Mouse (Mus musculus): ENCODE results near the gene Ngp.
"Not testable (repeated sequence)": the region's sequence is repeated elsewhere in the genome, so short reads cannot be mapped to it uniquely, and the experiment has no call there.

Gene Ngp

DNA sequence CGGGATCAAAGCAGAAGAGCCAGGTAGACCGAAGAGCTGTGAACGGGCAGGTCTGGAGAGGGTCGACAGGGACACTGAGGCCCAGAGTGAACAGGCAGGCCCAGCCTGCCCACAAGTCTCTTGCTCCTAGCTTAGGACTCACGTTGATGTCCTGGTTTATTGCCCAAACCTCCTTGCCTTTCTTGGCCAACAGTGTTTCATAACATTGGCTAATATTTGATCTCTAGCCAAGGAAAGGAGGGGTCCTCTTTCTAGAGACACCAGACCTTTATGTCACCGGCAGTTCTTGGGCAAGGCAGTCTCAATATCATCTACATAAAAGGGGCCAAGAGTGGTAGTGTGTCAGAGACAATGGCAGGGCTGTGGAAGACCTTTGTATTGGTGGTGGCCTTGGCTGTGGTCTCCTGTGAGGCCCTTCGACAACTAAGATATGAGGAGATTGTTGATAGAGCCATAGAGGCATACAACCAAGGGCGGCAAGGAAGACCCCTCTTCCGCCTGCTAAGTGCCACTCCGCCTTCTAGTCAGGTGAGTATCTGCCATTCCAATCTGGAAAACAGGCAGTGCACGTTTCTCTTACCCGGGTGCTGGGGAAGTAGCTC lies at the start of gene Ngp:
Gene Ngp, plus strand, starts transcription at position 237 of the 602 bp plus-strand sequence.
- no peak for DNase-seq

DNA sequence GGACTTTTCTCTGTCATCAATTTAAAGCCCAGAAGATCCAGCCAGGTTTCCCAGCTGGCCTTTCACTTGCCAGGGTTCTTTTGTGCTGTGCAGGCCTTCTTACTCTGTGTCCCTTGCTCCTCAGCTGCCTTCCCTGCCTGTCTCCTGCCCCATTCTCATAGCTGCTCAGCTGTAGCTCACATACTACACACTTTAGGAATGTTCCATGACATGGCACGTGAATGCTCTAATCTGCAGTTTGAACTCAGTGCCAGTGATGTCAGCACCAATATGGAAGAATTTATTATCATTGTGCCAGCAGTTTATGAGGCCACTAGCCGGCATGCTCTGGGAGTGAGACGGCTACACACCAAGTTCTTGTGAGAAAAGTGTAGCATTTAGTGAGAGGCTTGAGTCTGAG lies 49.7 kb upstream of the Ngp start:
- DNase-seq: no peak

DNA sequence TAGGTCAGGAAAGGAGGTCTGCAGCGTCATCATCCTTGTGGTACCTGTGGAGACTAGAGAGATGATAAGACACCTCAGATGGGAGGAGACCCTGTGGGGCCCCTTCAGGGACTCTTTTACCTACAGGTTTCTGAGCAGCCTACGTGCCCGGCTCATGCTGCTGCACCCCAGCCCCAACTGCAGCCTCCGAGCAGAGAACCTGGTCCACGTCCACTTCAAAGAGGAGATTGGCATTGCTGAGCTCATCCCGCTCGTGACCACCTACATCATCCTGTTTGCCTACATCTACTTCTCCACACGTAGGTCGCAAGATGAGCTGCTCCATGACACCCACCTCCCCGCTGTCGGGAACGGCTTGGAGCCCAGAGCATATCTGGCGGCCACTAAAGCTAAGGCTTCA lies 45.7 kb upstream of the Ngp start:
- DNase-seq: no peak

DNA sequence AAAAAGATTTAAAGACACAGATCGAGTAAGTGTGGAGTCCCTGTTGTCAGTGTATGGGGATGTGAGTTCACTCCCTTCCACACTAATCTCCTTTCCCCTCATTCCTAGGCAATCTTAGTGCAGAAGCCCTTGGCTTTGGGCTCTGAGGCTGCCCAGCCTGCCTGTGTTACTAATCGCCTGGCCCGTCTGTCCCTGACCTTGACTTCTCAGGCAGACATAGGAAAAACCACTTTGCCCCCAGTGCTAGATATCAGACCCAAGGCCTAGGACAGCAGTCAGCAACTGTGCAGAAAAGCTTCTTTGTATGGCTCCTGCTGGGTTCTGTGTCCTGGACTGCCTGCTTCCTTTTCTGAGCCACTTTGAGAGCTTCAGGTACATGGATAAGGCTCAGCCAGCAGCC lies 43.9 kb upstream of the Ngp start:
- DNase-seq: no peak

DNA sequence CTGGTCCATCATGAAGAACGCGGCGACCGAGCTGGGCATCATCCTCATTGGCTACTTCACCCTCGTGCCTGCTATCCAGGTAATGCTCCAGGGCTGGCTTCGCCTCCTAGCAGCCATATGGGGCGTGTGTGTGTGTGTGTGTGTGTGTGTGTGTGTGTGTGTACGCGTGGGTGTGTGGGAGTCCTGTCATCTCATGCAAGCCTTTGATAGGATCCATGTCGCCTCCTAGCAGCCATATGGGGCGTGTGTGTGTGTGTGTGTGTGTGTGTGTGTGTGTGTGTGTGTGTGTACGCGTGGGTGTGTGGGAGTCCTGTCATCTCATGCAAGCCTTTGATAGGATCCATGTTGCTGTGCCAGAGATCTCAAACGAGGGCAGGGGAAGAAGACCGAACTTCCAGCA lies 41.9 kb upstream of the Ngp start:
- not testable (repeated sequence) for DNase-seq

DNA sequence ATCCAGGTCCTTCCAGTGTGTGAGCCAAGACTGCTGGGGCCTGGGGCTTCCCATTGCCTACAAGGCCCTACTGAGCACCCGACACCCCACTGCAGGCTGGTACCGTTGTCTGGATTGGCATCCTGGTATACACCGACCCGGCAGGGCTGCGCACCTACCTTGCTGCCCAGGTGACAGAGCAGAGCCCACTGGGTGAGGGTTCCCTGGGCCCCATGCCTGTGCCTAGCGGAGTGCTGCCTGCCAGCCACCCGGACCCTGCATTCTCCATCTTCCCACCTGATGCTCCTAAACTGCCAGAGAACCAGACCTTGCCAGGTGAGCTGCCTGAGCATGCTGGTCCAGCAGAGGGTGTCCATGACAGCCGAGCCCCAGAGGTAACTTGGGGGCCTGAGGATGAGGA lies 40.2 kb upstream of the Ngp start:
- DNase-seq: no peak

DNA sequence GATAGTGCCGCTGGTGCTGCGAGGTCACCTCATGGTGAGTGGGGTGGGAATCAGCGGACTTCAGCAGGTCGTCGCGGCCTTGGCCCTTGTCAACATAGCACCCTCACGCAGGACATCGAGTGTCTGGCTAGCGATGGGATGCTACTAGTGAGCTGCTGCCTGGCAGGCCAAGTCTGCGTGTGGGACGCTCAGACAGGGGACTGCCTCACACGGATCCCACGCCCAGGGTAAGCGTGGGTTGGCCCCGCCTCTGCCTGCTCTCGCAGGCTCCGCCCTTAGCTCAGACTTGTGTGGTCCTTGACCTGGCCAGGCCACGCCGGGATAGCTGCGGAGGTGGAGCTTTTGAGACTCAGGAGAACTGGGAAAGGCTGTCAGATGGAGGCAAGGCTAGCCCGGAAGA lies 38.9 kb upstream of the Ngp start:
- no peak for DNase-seq

DNA sequence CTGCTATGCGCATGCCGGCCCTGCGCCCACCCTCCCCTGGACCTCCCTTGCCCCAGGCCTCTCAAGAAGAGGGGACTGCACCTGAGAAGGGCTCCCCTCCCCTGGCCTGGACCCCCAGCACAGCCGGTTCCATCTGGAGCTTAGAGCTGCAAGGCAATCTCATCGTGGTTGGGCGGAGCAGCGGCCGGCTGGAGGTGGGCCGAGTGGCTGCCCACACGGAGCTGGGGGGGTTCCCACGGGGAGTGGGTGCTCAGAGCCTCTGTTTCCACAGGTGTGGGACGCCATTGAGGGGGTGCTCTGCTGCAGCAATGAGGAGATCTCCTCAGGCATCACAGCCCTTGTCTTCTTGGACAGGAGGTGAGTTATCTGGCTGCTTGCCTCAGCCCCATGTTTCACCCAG lies 38.3 kb upstream of the Ngp start:
- DNase-seq: no peak

DNA sequence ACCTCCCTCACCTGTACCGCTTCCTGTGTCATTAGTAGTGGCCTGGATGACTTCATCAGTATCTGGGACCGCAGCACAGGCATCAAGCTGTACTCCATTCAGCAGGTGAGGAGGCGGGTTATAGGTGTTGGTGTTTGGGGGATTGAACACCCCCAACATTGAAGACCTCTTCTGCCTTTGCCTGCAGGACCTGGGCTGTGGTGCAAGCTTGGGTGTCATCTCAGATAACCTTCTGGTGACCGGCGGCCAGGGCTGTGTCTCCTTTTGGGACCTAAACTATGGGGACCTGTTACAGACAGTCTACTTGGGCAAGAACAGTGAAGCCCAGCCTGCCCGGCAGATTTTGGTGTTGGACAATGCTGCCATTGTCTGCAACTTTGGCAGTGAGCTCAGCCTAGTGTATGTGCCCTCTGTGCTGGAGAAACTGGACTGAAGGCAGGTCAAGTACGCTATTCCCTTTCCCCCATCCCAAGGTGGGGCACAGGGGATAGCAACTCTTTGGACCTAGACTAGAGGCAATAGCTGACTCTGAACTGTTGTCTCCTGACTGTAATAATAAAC lies 35.1 kb upstream of the Ngp start:
- DNase-seq: no peak

DNA sequence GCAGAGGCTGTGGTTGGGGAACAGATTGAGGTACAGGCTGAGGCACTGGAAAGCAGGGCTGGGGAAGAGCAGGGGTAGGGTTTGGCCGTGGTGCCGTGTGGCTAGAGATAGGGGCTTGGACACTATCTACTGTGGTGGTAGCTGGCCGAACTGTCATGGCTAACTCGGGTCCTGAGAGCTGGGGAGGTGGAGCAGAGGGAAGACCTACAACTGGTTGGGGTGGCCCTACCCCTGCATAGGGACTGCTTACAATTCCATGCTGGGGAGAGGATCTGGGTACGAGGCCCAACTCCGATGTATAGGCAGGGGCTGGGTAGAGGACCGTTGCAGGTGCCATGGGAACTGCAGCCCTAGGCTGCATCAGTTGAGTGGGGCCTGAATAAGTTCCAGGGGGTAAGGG lies 31.5 kb upstream of the Ngp start:
- DNase-seq: no peak

DNA sequence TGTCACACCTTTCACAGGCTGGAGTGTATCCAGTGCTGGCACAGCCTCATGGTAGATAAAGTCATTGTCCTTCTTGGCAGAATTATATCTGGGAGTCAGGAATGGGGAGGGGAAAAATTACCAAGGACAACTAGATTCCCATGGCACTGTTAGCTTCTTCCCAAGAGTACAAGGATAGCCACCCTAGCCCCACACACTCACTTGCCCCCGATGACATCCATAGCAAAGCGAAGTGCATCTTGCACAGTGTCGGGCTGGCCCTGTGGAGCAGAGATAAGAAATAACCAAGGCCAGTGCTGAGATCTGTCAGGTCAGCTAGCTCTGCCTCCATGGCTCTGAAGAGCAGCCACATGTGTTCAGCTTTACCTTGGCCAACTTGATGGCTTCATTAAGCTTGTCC lies 28.7 kb upstream of the Ngp start:
- no peak for DNase-seq

DNA sequence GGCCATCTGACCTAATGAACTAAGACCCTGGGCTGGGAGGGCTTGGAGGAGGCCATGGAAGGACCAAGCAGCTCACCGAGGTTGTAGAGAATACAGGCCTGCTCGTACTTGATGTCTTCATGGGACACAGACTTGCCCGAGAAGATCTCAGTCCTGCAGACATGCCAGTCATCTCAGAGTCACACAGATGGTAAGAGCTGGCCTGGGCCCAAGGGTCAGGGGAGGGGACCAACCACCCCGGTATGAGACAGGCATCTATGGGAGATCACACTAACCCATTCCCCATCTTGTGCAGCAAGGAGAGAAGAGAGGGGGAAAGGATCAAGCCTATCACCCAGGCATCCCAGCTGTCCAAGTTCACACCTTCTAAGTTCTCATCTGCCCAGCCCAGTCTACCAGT lies 26.3 kb upstream of the Ngp start:
- DNase-seq: no peak

DNA sequence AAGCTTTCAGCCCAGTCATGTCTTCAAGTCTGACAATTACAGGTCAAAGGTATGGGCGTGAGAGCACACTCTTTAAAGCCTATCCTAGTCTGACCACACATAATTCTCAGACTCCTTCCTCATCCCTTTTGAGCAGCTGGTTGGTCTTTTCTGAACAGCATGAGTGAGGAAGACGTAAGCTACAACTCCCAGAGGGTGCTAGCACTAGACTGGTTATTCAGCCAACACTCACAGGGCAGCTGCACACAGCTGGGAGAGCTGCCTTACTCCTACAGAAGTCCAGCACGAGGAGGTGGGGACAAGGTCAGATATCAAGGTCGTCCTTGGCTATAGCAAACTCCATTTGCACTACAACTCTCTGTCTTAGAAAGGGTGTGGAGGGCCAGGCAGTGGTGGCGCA lies 18.9 kb upstream of the Ngp start:
- peak; percentile 40 for DNase-seq

DNA sequence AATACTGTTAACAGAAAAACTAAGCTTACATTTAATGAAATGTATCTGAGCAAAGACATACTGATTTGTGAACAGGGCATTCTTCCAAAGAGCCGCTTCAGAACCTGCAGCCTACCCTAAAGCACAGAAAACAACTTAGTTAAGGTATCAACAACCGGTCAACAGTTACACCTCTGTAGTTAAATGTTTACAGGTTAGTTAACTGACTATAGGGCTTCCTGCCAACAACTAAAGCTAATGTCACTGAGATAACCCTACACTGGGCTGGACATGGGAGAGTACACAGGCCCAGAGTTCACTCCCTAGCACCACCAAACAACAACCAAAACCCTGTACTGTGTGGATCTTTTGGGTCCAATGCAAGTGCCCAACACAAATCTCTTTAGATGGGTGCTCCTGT lies 16.8 kb upstream of the Ngp start:
- no peak for DNase-seq

DNA sequence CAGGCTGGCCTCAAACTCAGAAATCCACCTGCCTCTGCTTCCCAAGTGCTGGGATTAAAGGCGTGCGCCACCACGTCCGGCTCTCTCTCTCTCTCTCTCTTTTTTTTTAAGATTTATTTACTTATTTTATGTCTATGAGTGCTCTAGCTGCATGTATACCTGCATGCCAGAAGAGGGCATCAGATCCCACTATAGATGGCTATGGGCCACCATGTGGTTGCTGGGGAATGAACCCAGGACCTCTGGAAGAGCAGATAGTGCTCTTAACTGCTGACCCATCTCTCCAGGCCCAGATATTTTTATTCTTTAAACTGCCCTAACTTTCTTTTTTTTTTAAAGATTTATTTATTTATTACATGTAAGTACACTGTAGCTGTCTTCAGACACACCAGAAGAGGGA lies 16.3 kb upstream of the Ngp start:
- not testable (repeated sequence) for DNase-seq

DNA sequence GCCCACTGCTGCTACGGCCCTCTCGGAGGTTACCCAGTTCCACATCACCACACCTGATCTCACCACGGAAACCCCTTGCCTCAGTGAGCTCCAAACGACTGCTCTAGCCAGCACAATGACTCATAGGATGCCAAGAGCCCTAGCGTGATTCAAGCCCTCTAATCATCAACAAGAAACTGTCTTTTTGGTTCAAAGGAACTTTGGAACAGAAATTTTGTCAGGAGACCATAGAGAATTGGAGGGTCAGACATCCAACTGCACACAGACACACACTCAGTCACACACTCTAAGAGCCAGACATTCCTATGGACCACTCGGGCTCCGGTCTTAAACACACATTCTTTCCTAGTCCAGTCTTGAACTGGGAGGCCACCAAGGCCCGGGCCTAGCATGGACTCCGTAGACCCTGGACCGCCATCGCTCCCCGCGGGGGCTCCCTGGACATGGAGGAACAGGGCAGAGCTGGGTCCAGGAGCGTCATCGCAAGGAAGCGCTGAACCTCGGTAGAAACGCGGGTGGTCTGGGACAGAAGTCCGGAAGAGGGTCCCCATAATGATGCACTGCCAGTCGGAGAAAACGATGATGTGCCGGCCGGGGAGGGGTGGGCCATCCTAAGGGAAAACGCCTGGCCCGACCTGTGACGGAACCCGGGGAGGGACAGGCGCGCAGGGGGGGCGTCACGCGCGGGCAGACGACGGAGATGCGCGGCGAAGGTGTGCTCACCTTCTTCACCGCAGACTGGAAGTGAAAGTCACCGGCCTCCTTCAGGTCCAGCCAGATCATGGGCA lies 12.0 kb upstream of the Ngp start:
- no peak for DNase-seq

DNA sequence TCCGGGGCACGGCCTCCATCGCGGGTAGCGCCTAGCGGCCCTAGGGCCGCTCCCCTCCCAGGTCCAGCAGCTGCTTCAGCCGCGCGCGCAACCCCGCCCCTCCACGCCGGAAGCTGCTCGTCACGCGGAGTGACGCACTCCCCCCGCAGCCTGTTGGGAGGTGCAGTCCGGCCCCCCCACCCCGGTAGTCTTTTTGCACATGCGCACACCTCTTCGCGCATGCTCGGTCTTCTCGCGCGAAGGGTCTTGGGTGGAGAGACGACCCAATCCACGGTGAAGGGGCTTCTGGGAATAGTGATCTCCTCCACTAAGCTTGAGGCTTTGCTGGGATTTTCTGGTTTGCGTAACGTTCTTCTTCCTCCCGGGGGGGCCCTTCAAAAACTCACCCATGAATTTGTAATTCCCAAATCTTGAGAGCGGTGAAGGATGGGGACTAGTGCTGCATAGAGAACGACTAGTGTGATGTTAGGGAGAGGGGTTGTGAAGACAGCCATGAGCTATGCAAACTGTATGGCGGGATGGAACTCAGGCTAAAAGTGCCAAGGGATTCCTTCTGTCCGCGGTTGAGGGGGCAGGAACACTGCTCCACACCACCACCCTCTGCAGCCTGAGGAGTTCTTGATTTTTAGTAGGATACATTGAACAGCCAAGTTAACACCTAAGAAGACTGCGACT lies 11.3 kb upstream of the Ngp start, which contains the start of gene Ptpn23:
Gene Ptpn23, minus strand, starts transcription at position 115 of the 675 bp plus-strand sequence.
- peak; percentile 96 for DNase-seq

DNA sequence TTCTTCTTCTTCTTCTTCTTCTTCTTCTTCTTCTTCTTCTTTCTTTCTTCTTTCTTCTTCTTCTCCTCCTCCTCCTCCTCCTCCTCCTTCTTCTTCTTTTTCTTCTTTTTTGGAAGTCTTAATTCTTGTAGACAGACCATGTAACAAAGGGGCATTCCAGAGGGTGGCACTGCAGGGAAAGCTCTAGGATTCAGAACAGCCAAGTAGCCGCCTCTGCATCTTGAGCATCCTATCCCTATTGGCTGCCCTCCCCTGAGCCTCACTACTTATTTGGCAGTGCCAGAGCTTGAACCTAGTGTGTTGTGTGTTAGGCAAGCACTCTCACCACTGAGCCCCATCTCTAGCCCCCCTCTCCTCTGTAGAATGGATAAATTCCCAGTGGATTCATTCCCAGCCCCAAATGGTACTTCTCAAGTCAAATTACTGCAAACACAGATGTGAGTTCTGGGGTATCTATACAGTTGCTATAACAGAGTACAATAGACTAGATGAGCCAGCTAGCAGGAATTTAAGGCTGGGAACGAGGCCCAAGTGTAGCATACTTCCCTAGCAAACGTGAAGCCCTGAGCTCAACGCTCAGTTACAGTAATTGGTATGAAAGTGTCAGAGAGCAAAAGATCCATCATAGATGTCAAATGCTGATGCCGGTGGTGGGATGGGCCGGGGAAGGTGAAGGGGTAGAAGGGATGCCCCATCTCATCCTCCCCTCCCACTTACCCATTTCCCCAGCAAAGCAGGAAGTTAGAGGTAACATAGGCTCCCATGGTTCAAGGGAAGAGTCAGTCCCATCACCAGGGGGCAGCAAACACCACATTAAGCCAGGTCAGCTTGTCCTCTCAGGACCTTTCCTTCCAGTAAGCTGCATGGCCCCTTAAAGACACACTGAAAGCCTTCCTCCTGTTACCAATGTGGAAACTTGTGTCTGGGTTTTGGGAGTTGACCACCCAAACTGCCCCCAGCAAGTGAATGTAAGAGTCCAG lies 8.3 kb upstream of the Ngp start:
- DNase-seq: peak; percentile 92

DNA sequence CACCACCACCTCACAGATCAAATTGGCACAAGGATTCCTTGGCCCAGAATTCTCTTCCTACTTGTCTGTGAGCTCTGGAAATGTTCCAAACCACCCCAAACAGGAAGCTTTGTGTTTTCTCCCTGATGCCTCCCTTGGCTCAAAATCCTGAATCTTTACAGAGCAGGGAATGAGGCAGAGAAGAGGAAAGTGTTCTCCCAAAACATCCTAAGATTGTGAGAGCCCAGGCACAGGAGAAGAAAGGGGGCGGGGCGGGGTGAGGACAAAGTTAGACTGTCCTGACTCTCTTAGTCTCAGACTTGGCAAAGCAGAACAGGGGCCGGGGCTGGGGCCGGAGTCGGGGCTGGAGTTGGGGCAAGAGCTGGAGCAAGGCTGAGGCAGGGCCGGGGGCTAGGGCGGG lies 6.6 kb upstream of the Ngp start:
- peak; percentile 34 for DNase-seq

DNA sequence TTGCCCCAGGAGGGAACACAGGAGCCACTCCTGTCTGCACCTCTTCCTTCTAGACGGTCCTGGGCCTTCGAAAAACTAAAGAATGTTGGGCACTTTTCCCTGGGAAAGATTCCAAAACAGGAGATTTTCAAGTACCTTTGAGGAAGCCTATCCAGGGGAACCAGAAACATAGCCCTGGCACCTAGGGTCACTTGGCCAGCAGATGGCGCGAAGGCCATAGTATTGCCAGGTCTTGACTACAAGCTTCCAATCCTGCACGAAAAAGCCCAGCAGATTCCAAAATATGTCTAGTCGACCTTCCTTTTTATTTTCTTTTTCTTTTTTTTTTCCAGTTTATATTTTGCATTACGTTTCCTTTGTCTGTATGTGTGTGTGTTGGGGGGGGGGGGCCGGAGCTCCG lies 5.8 kb upstream of the Ngp start:
- peak; percentile 79 for DNase-seq

DNA sequence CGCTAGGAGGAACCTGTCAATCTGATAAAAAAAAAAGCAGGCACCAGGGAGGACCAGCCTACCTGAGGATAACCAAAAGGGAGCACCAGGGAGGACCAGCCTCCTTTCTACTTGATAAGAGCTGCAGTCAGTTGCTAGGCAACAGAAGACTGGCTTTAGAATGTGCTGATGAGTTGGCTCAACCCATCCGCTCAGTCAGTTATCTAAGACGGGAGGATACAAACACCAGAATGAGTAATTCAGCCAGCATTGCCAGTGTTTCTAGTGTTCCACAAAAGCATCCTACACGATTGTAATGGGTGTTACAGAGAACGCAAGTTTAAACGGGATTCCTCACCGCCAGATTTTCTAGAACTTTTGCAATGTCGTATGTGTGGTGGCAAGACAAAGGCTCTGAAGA lies 11.7 kb downstream of the Ngp start:
- no peak for DNase-seq

DNA sequence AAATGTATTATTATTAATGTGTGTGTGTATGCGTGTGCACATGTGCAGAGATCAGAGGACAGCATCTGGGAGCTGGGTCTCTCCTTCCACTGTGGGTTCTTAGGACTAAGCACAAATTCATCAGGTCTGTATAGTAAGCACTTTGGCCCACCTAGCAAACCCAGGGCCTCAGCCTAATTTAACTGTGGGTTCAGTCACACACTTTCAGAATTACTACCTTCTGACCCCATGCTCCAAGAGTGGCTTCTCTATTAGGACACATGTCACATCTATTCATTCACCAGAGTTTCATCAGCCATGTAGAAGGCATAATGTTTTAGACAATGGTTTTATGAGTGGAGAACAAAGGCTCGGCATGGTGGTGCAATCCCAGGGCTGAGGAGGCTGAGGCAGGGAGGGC lies 13.5 kb downstream of the Ngp start:
- no peak for DNase-seq

DNA sequence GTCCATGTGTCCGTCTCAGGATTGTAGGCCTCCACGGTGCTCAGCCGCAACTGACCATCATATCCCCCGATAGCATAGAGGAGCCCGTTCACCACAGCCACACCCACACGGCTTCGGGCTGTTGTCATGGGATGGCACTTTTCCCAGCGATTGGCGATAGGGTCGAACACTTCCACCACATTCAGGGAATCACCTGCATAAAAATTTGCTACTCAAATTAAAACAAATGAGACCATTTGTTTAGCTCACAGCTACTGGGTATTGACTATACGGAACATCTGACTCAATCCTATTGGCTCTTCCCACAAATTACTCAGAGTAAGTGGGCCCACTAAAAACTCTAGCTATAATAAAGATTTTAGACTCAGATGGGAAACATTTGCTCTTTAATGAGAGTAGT lies 16.5 kb downstream of the Ngp start:
- no peak for DNase-seq

All from lung, postnatal 14 days (tissue).